Mouse (Mus musculus) layer of hippocampus, adult 11-12 months (tissue): ENCODE data around the gene Rpl36a-ps1.

Source experiments
- DNase-seq: peaks from one replicate; pipeline ENCODE4 v3.0.0; 2022; ENCODE audit warnings: low spot score

Gene Rpl36a-ps1

DNA sequence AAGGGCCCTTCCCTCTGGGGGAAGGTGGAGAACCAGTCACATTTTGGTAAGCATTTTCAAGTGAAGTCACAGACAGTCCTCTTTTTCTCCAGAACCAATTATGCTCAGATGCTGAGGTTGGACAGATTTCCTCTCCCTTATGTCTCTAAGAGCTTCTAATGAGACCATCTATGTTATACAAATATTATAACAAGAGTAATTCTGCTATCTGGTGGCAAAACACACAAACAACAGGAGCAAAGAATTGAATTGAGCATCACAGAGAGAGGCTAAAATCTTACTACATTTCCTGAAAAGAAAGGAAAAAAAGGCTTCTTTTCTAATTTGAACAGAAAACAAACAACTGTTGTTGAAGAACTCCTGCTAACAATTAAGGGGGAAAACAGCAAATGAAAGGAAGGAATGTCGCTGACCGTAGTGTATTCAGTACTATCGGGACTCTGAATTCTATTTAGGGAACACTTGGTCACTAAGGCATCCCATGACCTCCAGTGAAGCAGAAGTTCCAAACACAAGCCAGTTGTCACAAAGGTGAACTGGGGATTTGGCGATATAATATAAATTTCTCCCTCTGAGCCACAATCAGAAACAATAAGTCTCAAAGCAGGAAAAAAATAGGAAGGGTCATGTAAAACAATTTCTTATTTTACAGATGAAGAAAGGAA lies 42.4 kb downstream of the Rpl36a-ps1 start:
- no peak for DNase-seq
